Mouse (Mus musculus) lung, embryonic 14.5 days (tissue): Measurements from ENCODE around the gene Frmd4a. TPM values are rescaled to one million over a fixed set of nuclear protein-coding genes. Genes with fewer than 3 reads are reported as not detected.

ENCODE experiments used
- ATAC-seq: fragments of 200-750 bp; cut with Nextera tagmentation; 2 replicates; pipeline ENCODE4 v1.8.0; 2017; ENCODE audit warnings: mild to moderate bottlenecking, moderate TSS enrichment, moderate library complexity; ENCODE audit not compliant: insufficient read depth
- DNase-seq: peaks from one replicate; pipeline ENCODE4 v3.0.0-alpha.2; 2015
- H3K27ac ChIP-seq: fragments of 300-500 bp; sonication (generic); 2 replicates; pipeline ENCODE4 v1.5.1; 2014; ENCODE audit warnings: low read depth, mild to moderate bottlenecking, moderate library complexity
- H3K27me3 ChIP-seq: fragments of 300-500 bp; sonication (generic); 2 replicates; pipeline ENCODE4 v1.6.1; 2014; ENCODE audit warnings: low read length, control low read depth; ENCODE audit not compliant: insufficient read depth
- H3K36me3 ChIP-seq: fragments of 300-500 bp; sonication (generic); 2 replicates; pipeline ENCODE4 v1.6.1; 2014; ENCODE audit warnings: control low read depth; ENCODE audit not compliant: insufficient read depth
- H3K4me1 ChIP-seq: fragments of 300-500 bp; sonication (generic); 2 replicates; pipeline ENCODE4 v1.6.1; 2014; ENCODE audit warnings: antibody characterized with exemption, control low read depth; ENCODE audit not compliant: insufficient read depth
- H3K4me2 ChIP-seq: fragments of 300-500 bp; sonication (generic); 2 replicates; pipeline ENCODE4 v1.6.1; 2014; ENCODE audit warnings: mild to moderate bottlenecking
- H3K4me3 ChIP-seq: fragments of 300-500 bp; sonication (generic); 2 replicates; pipeline ENCODE4 v1.5.1; 2014; ENCODE audit warnings: low read depth, low read length
- H3K9ac ChIP-seq: fragments of 300-500 bp; sonication (generic); 2 replicates; pipeline ENCODE4 v1.6.1; 2014
- H3K9me3 ChIP-seq: fragments of 300-500 bp; sonication (generic); 2 replicates; pipeline ENCODE4 v1.6.1; 2016; ENCODE audit warnings: low read depth, low read length, control low read depth
- CTCF ChIP-seq: IDR thresholded peaks from 2 replicates; pipeline ENCODE4 v1.5.1; 2016; ENCODE audit warnings: antibody characterized with exemption, low read depth
- WGBS: fragments of 180-500 bp; shearing (Covaris S2); extraction: QIAGEN DNeasy Blood & Tissue Kit; methylation state at CpG from one replicate; pipeline ENCODE4 v1.1.7; 2014; 5-methylcytosine and 5-hydroxymethylcytosine counted together
- polyA plus RNA-seq: library from polyadenylated mRNA; unstranded; fragments of >200 nt; fragmentation: Nextera tagmentation; extraction: Ambion mirVana; gene quantifications from 2 replicates; pipeline ENCODE4 v1.2.1, GENCODE M21; 2014

Frmd4a gene
- polyA plus RNA-seq, 1 experiment from 2014 or later: 37.1 TPM

DNA sequence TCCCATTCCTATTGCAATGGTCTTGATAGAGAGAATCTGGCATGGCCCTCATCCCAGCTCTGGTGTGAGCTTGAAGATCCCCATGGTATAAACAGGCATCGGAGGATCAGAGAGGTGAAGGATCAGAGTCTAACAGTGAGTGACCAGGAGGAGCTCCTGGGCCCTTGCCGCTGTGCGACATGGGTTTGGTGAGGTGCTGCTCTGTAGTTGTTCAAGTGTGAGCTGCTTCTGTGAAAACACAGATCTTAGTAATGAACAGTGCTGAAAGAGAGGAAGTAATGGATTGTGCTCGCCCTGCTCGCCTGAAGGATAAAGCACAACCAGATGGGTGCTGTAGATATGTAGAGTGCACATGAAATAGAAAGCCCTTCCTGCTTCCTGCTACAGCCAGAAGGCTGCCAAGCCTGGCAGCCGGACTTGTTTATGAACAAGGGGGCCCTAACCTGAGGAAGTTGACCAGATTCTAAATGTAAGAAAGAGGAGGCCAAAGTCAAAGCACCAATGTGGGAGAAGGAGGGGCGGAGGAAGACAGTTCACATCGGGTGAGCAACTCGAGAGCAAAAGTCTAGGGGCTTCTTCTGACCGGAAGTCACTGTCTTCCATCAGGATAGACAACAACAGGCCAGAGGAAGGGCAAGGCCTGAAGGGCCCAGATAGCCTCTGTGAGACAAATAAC is 552.8 kb downstream of the Frmd4a start:
- H3K4me1 ChIP-seq: peaks cover 8% of the 10 kb centered on the region; the same call in 1 of the 2 replicates

GRCm38 (mm10) chr2:4572498-4573263 is 555.2 kb downstream of the Frmd4a start:
- H3K27me3 ChIP-seq: no peaks in the 10 kb centered on the region
- DNase-seq (no peak), ATAC-seq (no peak)
- no peak overlapping the region for H3K9ac ChIP-seq
- 71% methylated on average over 7 of the region's 7 CpGs for WGBS
- no peak overlapping the region for H3K4me2 ChIP-seq
- H3K27ac ChIP-seq: no peak overlapping the region
- no peak overlapping the region for H3K4me3 ChIP-seq
- TF ChIP-seq CTCF: no peak
- 0 out of 2 replicates have a peak, but pooled peaks cover 5% of the 10 kb centered on the region for H3K4me1 ChIP-seq
- H3K36me3 ChIP-seq: peaks cover 76% of the 10 kb centered on the region
- H3K9me3 ChIP-seq: no peaks in the 10 kb centered on the region

More for the DNA sequence above, 552.8 kb downstream of the Frmd4a start:
- Histone ChIP-seq H3K9ac (no peak overlapping the region), H3K9me3 (no peaks in the 10 kb centered on the region), H3K27ac (peak overlapping the region; percentile 58; the same call in 1 of the 2 replicates), H3K4me3 (no peak overlapping the region), H3K36me3 (peaks cover 81% of the 10 kb centered on the region), H3K4me2 (no peak overlapping the region), H3K27me3 (no peaks in the 10 kb centered on the region)
- no peak for TF ChIP-seq CTCF
- ATAC-seq (peak; percentile 40), DNase-seq (peak; percentile 62)
- 61% methylated on average over 10 of the region's 10 CpGs for WGBS

GRCm38 (mm10) chr2:4573386-4573785 is 555.9 kb downstream of the Frmd4a start:
- H3K9me3 ChIP-seq: no peaks in the 10 kb centered on the region
- H3K36me3 ChIP-seq: peaks cover 70% of the 10 kb centered on the region
- peaks cover 7% of the 10 kb centered on the region; the same call in 1 of the 2 replicates for H3K4me1 ChIP-seq
- ATAC-seq (no peak), DNase-seq (no peak)
- no peak overlapping the region for H3K9ac ChIP-seq
- no peak overlapping the region for H3K4me3 ChIP-seq
- no peak overlapping the region for H3K27ac ChIP-seq
- 57% methylated on average over 4 of the region's 4 CpGs for WGBS
- 0 out of 2 replicates have a peak, but pooled peaks have one; percentile 15 for TF ChIP-seq CTCF
- H3K27me3 ChIP-seq: no peaks in the 10 kb centered on the region
- no peak overlapping the region for H3K4me2 ChIP-seq

DNA sequence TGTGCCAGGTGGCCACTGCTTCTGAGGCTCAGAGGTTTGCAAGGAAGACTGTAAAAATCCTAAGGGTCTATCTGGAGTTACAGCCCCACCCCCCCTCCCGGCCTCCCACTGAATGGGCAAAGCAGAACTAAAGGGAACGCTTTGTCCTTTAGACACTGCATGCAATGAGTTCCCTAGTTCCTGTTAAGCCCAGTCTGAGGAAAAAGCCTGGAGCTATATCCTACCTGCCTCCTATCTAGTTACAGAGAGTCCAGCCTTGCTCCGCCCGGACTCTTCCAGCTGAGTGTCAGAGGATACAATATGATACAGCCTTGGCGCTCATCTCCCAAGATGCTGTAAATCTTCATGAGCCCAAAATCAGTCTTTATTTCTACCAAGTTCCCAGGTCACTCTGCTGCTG is 556.7 kb downstream of the Frmd4a start:
- Histone ChIP-seq H3K4me2 (no peak overlapping the region), H3K27ac (no peak overlapping the region), H3K4me3 (no peak overlapping the region), H3K9ac (no peak overlapping the region), H3K27me3 (no peaks in the 10 kb centered on the region), H3K36me3 (peaks cover 73% of the 10 kb centered on the region), H3K4me1 (peaks cover 11% of the 10 kb centered on the region; the same call in 1 of the 2 replicates), H3K9me3 (no peaks in the 10 kb centered on the region)
- 87% methylated on average over 5 of the region's 5 CpGs for WGBS
- DNase-seq (no peak), ATAC-seq (no peak)
- TF ChIP-seq CTCF: no peak

DNA sequence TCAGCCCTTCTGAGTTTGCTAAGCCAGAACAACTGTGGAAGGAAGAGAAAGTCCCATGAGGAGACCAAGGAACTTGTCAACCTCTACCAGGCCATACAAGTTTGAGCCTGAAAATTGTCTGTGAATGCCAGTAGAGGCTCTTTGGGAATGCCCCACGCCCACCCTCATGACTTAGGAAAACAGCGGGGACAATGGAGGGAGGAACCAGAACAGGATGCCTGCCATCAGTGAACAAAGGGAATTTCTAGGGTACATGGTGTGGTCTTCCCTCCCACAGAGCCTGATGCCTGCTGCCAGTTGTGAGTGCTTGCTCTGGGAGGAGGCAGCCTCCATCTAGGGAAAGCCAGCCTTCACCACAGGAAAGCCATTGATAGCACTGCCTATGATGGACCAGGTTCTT is 557.6 kb downstream of the Frmd4a start:
- Histone ChIP-seq H3K36me3 (peaks cover 74% of the 10 kb centered on the region), H3K27ac (0 out of 2 replicates have a peak overlapping the region, but pooled peaks have one; percentile 14), H3K4me1 (peaks cover 9% of the 10 kb centered on the region; the same call in 1 of the 2 replicates), H3K4me3 (no peak overlapping the region), H3K27me3 (no peaks in the 10 kb centered on the region), H3K9ac (no peak overlapping the region), H3K4me2 (no peak overlapping the region), H3K9me3 (no peaks in the 10 kb centered on the region)
- no peak for TF ChIP-seq CTCF
- 70% methylated on average over 2 of the region's 2 CpGs for WGBS
- ATAC-seq (no peak), DNase-seq (no peak)

- peaks cover 75% of the 10 kb centered on the region for H3K36me3 ChIP-seq
- WGBS: 70% methylated on average over 7 of the region's 7 CpGs
- ATAC-seq (no peak), DNase-seq (no peak)
- no peaks in the 10 kb centered on the region for H3K9me3 ChIP-seq
- TF ChIP-seq CTCF: no peak
- H3K4me3 ChIP-seq: no peak overlapping the region
- H3K27me3 ChIP-seq: no peaks in the 10 kb centered on the region
- H3K4me1 ChIP-seq: peaks cover 6% of the 10 kb centered on the region; the same call in 1 of the 2 replicates
- no peak overlapping the region for H3K9ac ChIP-seq
- H3K4me2 ChIP-seq: no peak overlapping the region
- no peak overlapping the region for H3K27ac ChIP-seq
Measured at GRCm38 (mm10) chr2:4575975-4576374, 558.5 kb downstream of the Frmd4a start.

DNA sequence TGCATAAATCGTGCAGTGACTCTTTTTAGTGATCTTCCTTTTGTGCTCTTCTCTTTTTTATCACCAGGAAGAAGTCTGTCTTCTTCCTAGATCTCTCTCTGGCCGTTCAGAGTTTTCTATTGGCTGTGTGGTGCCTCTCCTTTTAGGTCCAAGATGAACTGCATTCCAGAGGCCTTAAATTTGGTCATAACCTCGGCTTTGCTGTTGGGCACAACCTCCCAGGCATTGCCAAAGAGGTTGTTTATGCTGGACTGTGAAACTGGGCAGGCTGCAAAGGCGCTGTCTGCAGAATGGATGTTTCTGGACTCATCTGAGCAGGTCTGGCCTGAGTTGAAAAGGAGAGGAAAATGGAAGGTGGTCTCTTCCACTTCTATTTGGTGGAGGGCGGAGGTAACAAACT is 560.8 kb downstream of the Frmd4a start:
- DNase-seq: no peak
- Histone ChIP-seq H3K9me3 (no peaks in the 10 kb centered on the region), H3K4me2 (no peak overlapping the region), H3K9ac (no peak overlapping the region), H3K4me3 (no peak overlapping the region), H3K27ac (peak overlapping the region; percentile 74; the same call in 1 of the 2 replicates), H3K36me3 (peaks cover 69% of the 10 kb centered on the region), H3K4me1 (peaks cover 6% of the 10 kb centered on the region; the same call in 1 of the 2 replicates), H3K27me3 (no peaks in the 10 kb centered on the region)
- WGBS: 72% methylated on average over 5 of the region's 5 CpGs
- TF ChIP-seq CTCF: no peak
- no peak for ATAC-seq
